Comparison of ENCODE assay signal across 1 mouse cellular context in genomic region chr5:107621327-107621726, GRCm38 (mm10).
TF ChIP-seq lines count a peak whose summit lies in the region.

No protein-coding gene starts in this region.

TF ChIP-seq in MEL, 35 proteins besides CTCF, POLR2A, EP300 and RAD21 (continued from another document):
- TF ChIP-seq TCF12 (IDR thresholded peaks at IDR 0.05; ENCODE audit: low read depth, low read length) (peak; percentile 87), ELF1 (IDR thresholded peaks at IDR 0.05; ENCODE audit: low read depth, low read length) (0 out of 2 replicates have a peak, but pooled peaks have one; percentile 18), MYC (IDR thresholded peaks at IDR 0.05; ENCODE audit: low read depth, low read length) (0 out of 2 replicates have a peak, but pooled peaks have one; percentile 55), SIN3A (IDR thresholded peaks at IDR 0.05; ENCODE audit: low read length) (0 out of 2 replicates have a peak, but pooled peaks have one; percentile 16), SMC3 (IDR thresholded peaks at IDR 0.05; ENCODE audit: low read depth, low read length) (no peak), MYB (IDR thresholded peaks at IDR 0.05; ENCODE audit: low read depth, low read length) (peak; percentile 60)
TF ChIP-seq in MEL: peak in this region for 10.
